Mouse (Mus musculus) bone marrow, adult 2 months (tissue): ENCODE measurements around the gene Ndufa4l2. TPM values are rescaled to one million over a fixed set of nuclear protein-coding genes. Genes with fewer than 3 reads are reported as not detected.
A peak's percentile ranks its signal among the peaks of the same experiment; 100 is the strongest.

Source experiments
- H3K27ac ChIP-seq: fragments of 200-500 bp; 2 replicates; pipeline ENCODE4 v1.5.1; 2012; ENCODE audit warnings: low read depth, mild to moderate bottlenecking, control low read depth, inconsistent platforms, low read length; ENCODE audit not compliant: control insufficient read depth, poor library complexity, insufficient read depth
- H3K4me1 ChIP-seq: fragments of 200-500 bp; 2 replicates; pipeline ENCODE4 v1.6.1; 2011; ENCODE audit warnings: low read length; ENCODE audit not compliant: control insufficient read depth, insufficient read depth
- H3K4me3 ChIP-seq: fragments of 200-500 bp; replicated peaks from 2 replicates; pipeline ENCODE3; 2011; ENCODE audit warnings: mild to moderate bottlenecking, low read depth, low read length, control low read depth; ENCODE audit not compliant: control insufficient read depth
- CTCF ChIP-seq: fragments of 200-500 bp; IDR thresholded peaks from 2 replicates; pipeline ENCODE4 v1.5.1; 2011; ENCODE audit warnings: low read length, control low read depth; ENCODE audit not compliant: control insufficient read depth, insufficient read depth
- POLR2A ChIP-seq: fragments of 200-500 bp; IDR thresholded peaks from 2 replicates; pipeline ENCODE4 v1.6.1; 2011; ENCODE audit warnings: low read depth, mild to moderate bottlenecking, control low read depth, low read length, borderline replicate concordance; ENCODE audit not compliant: control insufficient read depth
- WGBS: fragments of 180-500 bp; shearing (Covaris S2); methylation state at CpG from one replicate; pipeline ENCODE4 v1.1.7; 2018; 5-methylcytosine and 5-hydroxymethylcytosine counted together
- polyA plus RNA-seq: library from polyadenylated mRNA; stranded (reverse); fragments of >200 nt; gene quantifications from 2 replicates; pipeline ENCODE4 v1.2.4, GENCODE M21; 2011; ENCODE audit warnings: low replicate concordance; ENCODE audit not compliant: missing spikeins, insufficient read depth, insufficient read length

The Ndufa4l2 gene
- polyA plus RNA-seq, 1 experiment, result not detected

DNA sequence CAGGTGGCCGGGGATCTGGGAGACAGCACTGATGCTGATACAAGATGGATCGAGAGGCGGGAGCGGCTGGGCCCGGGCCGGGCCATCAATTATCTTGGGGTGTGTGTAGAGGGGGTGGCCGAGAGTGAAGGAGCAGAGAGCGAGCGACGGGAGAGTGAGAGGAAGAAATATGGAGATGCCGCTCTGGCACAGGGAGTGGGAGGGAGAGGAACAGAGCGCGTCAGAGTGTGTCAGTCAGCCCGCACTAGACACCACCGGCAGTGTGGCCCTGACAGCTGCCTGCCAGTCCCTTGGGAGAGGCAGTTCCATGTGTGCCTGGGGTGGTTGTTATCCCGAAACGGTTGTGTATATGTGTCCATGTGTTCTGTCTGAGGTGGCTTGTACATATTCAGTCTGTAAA lies 12.7 kb downstream of the Ndufa4l2 start:
- no peak overlapping the region for H3K4me3 ChIP-seq
- H3K27ac ChIP-seq, result no peak overlapping the region
- WGBS, result 9% methylated on average over 17 of the region's 17 CpGs
- no peaks in the 10 kb centered on the region; the same call in 1 of the 2 replicates for H3K4me1 ChIP-seq
- TF ChIP-seq POLR2A (no peak), CTCF (no peak)

DNA sequence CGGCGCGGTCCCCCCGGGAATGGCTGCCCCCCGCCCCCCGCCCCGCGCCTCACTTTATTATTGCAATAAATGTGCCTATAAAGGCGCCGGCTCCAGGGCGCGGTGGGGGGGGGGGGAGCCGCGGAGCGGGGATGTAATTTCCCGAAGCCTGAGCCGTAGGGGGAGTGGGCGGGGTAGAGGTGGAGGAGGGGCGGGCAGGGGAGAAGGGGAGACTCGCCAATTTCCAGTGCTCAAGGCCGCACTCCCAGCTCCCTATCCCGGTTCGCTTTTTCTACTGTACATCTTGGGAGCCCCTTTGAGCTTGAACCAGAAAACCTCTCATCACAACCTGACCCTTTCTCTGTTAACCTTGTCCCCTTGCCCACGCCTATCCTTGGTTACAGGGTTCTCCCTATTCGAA lies 16.2 kb downstream of the Ndufa4l2 start:
- Histone ChIP-seq H3K4me3 (no peak overlapping the region), H3K4me1 (peaks cover 3% of the 10 kb centered on the region), H3K27ac (no peak overlapping the region)
- no peak for TF ChIP-seq POLR2A
- TF ChIP-seq CTCF, result no peak
- 6% methylated on average over 23 of the region's 25 CpGs for WGBS

DNA sequence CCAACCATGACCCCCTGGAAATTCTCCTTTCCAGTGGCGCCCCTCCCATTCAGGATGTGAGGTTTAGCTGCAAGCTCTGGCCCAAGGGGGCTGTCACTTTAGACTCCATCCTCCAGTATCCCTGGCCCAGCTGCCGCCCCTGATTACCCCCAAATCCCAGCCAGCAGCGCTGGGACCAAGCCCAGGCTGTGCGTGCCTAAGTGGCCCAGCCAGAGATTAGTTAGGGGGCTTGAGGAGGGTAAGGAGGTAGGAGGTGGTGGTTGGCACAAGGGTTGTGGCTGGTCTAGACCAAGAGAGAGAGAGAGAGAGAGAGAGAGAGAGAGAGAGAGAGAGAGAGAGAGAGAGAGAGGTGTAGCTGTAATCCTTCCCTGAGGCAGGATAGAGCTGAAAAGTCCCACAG lies 16.8 kb downstream of the Ndufa4l2 start:
- no peak for TF ChIP-seq POLR2A
- Histone ChIP-seq H3K4me3 (no peak overlapping the region), H3K27ac (no peak overlapping the region), H3K4me1 (peaks cover 3% of the 10 kb centered on the region)
- 17% methylated on average over 4 of the region's 4 CpGs for WGBS

DNA sequence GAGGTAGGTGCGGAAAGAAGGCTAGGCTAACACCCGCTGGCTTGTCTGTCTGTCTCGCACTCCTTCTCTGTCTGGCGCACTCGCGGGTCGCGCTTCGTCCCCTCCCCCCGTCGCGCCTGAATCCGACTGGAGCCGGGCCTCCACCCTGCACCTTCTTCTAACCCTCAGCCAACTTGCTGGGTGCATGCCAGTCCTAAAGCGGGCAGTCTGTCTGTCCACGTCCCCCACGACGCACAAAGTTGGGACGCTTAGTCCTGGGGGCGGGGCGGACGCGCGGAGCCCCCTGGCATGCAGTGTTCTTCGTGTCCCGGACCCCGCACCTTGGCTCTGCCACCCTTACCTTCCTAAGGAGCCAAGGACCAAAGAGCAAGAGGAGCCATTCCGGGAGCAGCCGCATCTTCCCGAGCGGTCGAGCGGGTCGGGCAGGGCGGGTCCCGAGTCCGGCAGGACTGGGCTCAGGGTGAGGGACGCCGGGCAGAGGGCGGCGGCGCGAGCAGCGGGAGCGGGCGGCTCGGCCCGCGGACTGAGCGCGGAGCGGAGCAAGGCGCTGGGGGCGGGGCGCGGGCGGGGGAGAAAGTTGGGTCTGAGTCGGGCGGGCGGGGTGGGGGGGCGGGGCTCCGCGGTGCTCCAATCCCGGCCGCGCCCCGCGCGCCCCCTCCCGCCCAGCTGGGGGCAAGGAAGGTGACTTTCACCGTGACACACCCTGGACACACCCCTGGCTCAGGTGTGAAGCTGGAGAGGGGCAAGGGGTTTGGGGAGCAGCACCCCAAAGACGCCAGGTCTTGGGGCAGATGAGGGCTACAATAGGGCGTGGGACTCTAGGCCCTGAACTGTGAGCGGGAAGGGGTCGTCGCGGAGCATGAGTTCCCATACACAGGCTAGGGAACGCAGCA lies 19.5 kb downstream of the Ndufa4l2 start, which contains the start of gene Nxph4:
Gene Nxph4, minus strand, starts transcription at position 524 of the 893 bp plus-strand sequence.
- H3K4me1 ChIP-seq, result peaks cover 3% of the 10 kb centered on the region
- TF ChIP-seq CTCF, result no peak
- no peak for TF ChIP-seq POLR2A
- no peak within 1 kb of the TSS for H3K4me3 ChIP-seq
- no peak within 1 kb of the TSS for H3K27ac ChIP-seq
- WGBS, result 2% methylated on average over 77 of the region's 78 CpGs

DNA sequence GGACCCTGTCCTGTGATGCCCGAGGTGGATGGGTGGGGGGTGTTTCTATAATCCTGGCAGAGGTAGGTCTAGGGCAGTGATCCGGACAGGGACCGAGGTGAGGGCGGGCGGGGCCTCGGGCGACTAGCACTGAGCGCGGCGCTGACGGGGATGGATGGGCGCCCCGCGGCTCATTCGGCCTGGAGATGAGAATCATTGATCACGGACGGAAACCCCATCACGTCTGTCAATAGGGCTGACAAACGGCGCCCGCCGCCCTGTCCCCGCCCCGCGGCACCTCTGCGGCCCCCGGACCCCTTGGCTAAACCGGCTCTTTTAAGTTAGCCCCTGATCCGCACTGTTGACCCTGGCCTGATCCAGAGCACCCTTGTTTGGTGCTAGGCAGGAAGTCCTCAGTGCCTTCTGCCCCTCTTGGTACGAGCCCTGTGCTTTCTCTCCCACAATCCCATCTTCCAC lies 20.2 kb downstream of the Ndufa4l2 start:
- H3K27ac ChIP-seq, result no peak overlapping the region
- WGBS, result 5% methylated on average over 29 of the region's 30 CpGs
- H3K4me3 ChIP-seq, result no peak overlapping the region
- TF ChIP-seq POLR2A (no peak), CTCF (no peak)
- peaks cover 3% of the 10 kb centered on the region for H3K4me1 ChIP-seq

DNA sequence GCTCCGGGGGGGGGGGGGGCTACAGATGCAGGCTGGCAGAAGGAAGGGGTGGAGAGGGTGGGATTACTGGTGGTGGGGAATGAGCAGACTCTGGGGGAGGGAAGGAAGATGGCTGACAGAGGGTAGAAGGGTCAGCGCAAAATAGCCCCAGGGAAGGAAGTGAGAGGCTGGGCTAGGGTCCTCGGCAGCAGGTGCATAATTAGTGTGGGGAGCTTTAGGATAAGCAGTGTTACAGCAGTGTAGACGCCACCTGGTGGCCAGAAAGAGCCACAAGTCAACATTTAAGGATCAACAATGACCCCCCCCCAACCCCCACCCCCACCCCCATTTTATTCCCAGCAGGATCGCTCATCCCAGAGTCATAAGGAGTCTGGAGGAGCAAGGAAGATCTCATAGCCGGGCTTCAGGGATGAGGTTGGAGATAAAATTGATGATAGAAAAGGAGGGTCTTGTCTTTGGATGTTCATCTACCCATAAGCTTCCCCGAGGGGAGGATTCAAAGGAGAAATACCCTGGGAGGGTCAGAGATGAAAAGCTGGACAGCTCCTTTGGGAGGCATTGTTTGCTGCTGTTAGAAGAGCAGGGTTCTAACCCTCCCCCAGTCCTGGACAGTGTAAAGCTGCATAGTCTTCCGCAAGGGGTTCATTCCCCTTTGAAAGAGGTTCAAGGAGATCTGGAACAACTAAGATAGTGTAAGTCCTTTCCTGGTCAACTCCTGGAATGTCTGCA lies 22.0 kb downstream of the Ndufa4l2 start:
- WGBS, result 12% methylated on average over 8 of the region's 8 CpGs
- H3K4me3 ChIP-seq, result no peak overlapping the region
- peaks cover 3% of the 10 kb centered on the region for H3K4me1 ChIP-seq
- no peak overlapping the region for H3K27ac ChIP-seq
- TF ChIP-seq POLR2A (no peak), CTCF (peak; percentile 38; the same call in 1 of the 2 replicates)

DNA sequence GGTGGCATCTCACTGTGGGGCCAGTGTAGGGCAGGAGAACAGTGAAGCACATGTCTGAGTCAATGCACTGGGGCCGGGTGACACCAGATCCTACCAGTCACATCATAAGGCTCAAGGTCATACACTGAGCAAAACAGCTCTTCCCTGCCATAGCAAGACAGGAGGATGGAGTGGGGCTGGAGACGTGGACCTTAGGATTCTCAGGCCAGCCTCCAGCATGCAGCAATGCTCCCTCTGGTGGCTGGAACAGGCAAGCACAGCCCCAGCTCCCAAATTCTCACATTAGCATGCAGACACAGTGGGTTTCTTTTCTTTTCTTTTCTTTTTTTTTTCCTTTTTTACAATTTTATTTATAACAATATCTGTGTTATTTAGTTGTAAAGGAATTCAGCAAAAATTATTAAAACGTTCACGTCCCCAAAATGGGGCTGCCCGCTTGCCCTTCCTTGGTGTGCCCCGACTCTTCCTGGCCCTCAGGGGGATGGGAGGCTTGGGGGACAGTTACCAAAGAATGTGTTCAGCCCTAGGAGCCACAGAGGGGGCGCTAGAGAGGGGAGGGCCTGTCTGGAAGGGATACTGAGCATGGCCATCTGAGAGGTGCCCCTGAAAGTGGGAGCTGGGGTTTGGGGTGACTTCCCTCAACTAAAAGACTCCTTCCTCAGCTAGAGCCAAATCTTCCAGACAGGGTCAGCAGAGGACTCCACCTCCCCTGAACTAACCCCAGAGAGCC lies 23.3 kb downstream of the Ndufa4l2 start:
- TF ChIP-seq POLR2A (no peak), CTCF (peak; percentile 95)
- Histone ChIP-seq H3K4me3 (no peak overlapping the region), H3K27ac (no peak overlapping the region), H3K4me1 (peaks cover 3% of the 10 kb centered on the region)
- WGBS, result 33% methylated on average over 7 of the region's 7 CpGs

DNA sequence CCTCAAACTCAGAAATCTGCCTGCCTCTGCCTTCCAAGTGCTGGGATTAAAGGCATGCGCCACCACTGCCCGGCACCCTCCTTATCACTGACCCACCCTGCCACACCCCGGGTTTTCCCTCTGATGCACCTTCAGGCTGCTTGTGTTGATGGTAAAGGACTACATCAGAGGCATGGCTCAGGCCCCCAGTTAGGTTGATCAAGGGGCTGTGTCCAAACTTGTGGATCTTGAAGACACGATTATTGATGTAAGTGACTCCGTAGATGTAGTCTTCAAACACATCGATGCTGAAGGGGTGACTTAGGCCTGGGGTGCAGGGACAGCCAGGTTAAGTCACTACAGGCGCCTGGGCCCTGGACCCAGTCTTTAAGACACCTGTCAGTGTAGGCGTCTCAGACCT lies 26.7 kb downstream of the Ndufa4l2 start:
- WGBS, result 83% methylated on average over 8 of the region's 8 CpGs
- no peaks in the 10 kb centered on the region for H3K4me1 ChIP-seq
- H3K27ac ChIP-seq, result no peak overlapping the region
- no peak overlapping the region for H3K4me3 ChIP-seq
- TF ChIP-seq POLR2A (no peak), CTCF (no peak)
